Mouse (Mus musculus): ENCODE measurements at regions not wholly inside any gene's neighbourhood (a gene's known extent, or its start where the extent isn't known, plus 50 kb on each side); places are given as distances from the start of the nearest gene placed in this dataset.
"Not testable (repeated sequence)": the region's sequence is repeated elsewhere in the genome, so short reads cannot be mapped to it uniquely, and the experiment has no call there.

DNA sequence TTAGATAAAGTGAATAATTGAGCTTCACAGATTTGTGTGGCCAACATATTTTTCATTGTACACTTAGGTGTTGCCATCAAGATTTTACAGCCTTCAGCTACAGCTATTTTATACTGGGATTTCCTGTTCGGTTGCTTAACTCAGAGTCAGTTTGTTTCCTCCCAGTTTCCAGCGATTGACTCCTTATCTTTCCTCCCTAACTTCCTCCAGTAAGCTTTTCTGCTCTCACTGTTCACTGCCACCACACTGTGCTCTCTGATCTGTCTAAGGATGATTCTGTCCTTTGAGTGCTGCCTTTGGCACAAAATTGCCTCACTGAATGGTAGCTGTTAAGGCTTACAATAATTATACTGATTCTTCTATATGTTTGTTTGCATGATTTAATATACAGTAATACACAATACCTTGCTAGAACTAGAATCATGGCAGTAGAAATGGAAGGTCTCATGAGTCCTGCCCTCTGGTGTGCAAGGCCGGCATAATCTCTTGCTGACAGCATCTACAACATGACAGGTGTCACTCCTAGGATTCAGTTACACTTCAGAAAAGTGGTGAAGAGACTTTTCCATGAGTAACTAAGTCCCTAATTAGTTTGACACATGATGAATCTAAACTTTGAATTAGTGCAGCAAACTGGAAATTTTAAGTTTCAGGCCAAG lies 558.0 kb upstream of the Olfr1507 start:
- not testable (repeated sequence) for ATAC-seq (ENCODE audit: poor library complexity, severe bottlenecking)

GRCm38 (mm10) chr14:53047683-53048082 lies 552.1 kb upstream of the Olfr1507 start:
- peak; percentile 55 for ATAC-seq (ENCODE audit: poor library complexity, severe bottlenecking)

DNA sequence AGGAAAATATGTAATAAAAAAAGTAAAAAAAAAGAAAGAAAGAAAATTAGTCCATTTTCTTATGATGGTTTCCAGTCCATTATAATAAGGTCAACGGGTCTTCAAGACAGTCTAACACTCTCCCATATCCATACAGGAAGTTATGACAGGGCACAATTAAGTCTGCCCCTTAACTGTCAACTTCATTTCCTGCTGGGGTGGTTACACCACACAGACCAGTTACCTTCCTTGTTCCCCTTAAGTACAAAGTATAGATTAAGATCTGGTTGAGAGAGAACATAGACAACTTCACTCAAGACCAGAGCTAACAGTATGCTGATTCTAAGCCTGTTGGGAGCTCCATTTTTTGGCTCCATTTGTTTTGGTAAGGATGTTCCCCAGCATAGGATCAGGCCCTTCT lies 551.4 kb upstream of the Olfr1507 start:
- ATAC-seq (ENCODE audit: poor library complexity, severe bottlenecking), result peak; percentile 90

DNA sequence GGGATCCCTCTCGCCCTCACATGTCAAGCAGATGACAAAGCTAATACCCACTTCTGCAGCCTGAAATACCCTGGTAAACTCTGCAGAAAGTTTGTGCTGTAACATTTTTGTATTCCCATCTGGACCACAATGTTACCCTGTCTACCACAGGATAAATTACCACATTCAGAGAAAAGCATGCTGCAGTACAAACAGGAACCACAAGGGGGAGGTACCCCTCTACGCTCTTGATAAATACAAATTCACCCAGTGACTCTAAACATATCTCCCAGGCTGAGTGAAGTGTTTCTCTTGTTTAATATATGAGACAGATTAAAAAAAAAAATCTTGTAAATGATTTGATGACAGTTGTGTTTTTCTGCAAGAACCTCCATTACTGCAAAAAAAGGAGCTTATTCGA lies 549.8 kb upstream of the Olfr1507 start:
- peak; percentile 54 for ATAC-seq (ENCODE audit: poor library complexity, severe bottlenecking)

DNA sequence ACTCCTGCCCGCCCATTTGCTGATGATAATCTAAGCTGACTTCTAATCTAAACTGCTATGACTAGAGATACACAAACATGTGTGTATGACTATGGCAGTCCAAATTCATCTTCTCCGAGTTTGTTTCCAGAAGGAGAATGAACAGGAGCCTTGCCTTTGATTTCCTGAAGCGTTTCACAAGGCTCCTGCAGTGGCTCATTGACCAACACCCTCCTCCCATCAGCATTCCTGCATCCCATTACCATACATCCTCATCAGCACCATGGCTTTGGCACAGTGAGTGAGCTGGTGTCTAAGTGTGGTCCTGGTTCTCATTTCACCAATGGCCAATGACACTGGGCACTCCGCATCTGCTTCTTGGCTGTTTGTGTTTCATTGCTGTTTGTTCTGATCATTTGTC lies 548.6 kb upstream of the Olfr1507 start:
- ATAC-seq (ENCODE audit: poor library complexity, severe bottlenecking), result not testable (repeated sequence)

DNA sequence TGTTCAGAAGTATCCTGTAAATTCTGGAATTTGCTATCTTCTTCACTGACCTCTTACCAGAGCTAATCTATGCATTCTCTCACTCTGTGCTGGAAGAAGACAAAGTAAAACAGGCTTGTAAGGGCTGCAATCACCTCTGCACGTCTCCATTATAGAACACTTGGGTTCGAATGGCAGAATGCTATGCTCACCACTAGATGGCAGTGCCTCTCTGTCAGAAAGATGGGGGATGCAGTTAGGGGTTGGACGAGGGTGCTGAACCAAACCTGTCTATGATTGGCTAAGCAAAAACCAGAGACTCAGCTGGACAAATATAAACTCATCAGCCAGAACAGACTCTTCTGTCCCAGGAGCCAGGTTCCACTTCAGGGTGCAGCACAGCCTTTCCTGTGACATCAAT lies 546.5 kb upstream of the Olfr1507 start:
- peak; percentile 75 for ATAC-seq (ENCODE audit: poor library complexity, severe bottlenecking)

DNA sequence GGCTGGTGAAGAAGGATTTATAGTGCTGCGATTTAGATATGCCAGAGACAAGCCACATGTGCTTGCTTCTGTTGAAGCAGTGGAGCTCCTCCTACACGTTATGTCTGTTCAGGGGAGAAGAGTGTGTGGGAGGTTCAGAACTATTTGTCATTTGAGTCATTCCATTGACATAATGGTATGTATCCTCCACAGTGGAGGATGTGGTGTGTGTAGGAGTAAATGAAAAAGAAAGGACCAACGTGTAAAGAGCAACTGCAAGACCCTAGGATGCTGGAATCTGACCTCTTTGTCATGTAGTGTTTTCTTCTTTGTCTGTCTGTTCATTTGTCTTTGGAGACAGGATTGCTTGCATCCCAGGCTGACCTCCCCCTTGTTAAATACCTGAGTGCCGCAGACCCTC lies 543.9 kb upstream of the Olfr1507 start:
- not testable (repeated sequence) for ATAC-seq (ENCODE audit: poor library complexity, severe bottlenecking)

GRCm38 (mm10) chr14:53034940-53035339 lies 539.4 kb upstream of the Olfr1507 start:
- ATAC-seq (ENCODE audit: poor library complexity, severe bottlenecking), result not testable (repeated sequence)

DNA sequence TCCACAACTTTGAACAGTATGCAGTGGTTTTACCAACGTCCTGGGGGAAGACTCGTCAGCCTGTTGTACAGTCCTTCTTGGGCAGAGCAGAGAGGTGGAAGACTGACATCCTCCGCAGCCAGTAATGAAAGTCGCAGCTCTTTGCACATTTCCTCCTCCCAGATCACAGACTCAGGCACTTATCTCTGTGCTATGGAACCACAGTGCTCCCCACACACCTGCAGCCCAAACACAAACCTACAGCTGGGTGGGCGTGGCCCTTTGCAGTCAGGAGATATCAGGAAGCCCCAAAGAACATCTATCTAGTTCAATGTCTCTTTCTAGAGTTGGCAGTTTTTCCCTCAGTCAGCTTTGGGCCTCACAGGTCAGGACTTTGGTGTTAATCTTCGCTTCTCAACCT lies 537.7 kb upstream of the Olfr1507 start:
- ATAC-seq (ENCODE audit: poor library complexity, severe bottlenecking), result not testable (repeated sequence)

DNA sequence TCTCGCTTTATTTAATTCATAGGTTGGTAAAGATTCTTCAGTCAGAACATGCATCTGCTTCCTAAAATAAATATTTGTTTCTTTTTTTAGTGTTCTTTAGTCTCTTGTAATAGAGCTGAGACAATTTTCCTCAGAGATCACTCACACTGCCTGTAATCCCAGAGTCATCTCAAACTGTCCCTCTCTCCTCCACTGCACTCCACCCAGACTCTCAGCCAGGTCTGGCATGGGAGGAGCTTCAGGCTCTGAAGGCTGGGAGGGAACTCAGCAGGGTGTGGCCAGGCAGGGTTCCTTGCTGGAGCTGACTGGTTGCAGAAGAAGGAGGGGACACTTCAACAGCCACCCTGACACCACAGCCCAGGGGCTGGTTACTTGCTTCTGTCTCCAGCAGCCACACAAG lies 536.9 kb upstream of the Olfr1507 start:
- not testable (repeated sequence) for ATAC-seq (ENCODE audit: poor library complexity, severe bottlenecking)

DNA sequence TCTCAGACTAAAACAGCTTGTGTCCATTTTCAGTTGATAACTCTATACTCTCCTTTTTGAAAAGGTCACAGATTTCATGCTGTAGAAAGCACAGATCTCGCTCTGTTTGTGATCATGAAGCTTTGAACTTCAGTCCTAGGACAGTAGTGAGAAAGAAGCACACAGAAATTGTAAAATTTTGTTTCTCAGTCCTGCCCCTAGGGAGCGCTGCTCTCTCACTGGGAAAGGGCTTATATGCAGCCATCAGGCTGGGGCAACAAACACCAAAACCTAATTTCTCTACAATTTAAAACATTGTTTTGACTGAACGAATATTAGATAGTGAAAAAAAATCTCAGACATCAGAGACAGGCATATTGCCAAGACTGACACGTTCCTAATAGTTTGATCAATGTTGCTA lies 534.7 kb upstream of the Olfr1507 start:
- ATAC-seq (ENCODE audit: poor library complexity, severe bottlenecking), result not testable (repeated sequence)

GRCm38 (mm10) chr14:53026958-53027357 lies 531.4 kb upstream of the Olfr1507 start:
- ATAC-seq (ENCODE audit: poor library complexity, severe bottlenecking), result not testable (repeated sequence)

- not testable (repeated sequence) for ATAC-seq (ENCODE audit: poor library complexity, severe bottlenecking)
Measured at GRCm38 (mm10) chr14:53020152-53020551, 524.6 kb upstream of the Olfr1507 start.

DNA sequence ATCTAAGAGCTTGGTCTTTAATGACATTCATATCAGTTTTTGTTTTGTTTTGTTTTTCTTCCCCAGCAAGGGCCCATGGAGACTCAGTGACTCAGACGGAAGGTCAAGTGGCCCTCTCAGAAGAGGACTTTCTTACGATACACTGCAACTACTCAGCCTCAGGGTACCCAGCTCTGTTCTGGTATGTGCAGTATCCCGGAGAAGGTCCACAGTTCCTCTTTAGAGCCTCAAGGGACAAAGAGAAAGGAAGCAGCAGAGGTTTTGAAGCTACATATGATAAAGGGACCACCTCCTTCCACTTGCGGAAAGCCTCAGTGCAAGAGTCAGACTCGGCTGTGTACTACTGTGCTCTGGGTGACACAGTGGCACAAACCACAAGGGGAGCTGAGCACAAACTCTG lies 512.2 kb upstream of the Olfr1507 start:
- peak; percentile 54; the same call in 1 of the 2 replicates for ATAC-seq (ENCODE audit: poor library complexity, severe bottlenecking)

- ATAC-seq (ENCODE audit: poor library complexity, severe bottlenecking), result peak; percentile 91
Measured at GRCm38 (mm10) chr14:53007323-53007722, 511.8 kb upstream of the Olfr1507 start.

DNA sequence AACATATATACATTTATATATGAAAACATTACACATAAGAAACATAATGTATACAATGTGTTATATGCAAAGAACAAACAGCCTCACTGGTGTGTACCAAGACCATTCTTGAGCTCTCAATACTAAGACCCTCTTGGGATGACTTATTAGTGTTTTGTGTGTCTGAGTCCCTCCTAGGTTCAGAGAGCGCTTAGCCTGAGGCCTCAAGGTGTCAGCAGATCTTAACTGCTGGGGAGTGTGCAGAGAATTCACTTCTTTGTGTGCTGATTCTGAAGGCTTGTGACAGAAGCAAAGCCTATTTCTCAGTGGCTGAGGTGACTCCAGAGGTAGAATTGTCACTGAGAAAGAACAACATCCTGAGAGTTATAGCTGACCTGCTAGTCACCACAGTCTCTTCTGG lies 505.7 kb upstream of the Olfr1507 start:
- ATAC-seq (ENCODE audit: poor library complexity, severe bottlenecking), result not testable (repeated sequence)

DNA sequence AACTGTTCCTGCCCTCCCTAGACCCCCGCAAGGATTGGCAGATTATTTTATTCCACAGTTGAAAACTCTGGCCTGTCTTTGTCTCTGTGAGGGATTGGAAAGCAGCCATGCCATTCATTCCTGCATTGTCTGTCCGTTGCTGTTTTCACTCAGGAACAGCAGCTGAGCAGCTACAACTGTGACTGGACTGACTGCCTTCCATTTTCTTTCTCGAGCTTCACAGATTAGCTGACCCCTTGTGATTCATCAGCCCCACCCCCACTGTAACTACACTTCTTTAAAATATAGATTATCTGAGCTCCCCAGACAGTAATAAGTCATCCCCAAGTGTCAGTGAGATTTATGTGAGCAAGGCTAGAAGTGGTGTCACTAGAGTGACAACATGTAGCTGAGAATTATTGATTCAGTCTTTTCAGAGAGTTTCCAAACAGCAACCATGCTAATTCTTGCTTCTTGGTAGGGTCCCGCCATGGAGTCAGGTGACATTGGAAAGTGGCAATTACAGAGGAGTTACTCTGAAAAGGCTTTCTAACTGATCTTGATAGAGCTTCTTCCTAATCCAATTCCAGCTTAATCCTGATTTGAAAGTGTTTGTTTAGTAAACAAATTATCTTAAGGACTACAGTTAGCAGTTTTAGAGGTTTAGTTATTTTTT lies 496.7 kb upstream of the Olfr1507 start:
- ATAC-seq (ENCODE audit: poor library complexity, severe bottlenecking), result not testable (repeated sequence)

DNA sequence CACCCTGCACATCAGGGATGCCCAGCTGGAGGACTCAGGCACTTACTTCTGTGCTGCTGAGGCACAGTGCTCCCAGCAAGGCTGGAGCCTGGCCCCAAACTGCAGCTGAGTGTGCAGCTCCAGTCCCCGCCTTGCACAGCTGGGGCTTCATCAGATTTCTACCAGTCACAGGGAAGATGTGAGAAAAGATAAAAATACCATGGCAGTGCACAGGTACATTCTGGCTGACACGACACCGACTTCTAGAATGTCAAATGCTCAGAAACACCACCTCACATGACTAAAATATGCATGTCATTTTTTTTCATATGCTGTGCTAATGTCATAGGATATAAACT lies 495.7 kb upstream of the Olfr1507 start:
- ATAC-seq (ENCODE audit: poor library complexity, severe bottlenecking), result not testable (repeated sequence)

- ATAC-seq (ENCODE audit: poor library complexity, severe bottlenecking), result peak; percentile 91
Measured at GRCm38 (mm10) chr14:52990569-52991327, 495.2 kb upstream of the Olfr1507 start.

DNA sequence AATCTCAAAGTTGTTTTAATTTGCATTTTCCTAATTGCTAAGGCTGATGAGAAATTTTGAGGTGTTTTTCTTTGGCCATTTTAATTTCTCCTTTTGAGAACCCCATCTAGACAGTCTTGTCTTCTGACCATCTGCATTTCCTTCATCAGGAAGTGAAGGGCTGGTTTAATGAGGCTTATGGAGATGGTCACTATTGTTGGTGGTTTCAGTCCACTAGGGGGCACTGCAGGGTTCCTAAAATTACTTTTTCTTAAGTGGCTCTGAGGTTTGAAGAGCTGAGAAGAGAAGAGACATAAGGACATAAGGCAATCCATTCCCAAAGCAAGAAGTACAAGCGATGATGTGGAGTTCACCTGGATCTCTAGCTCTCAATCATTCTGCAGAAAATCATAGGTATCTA lies 494.4 kb upstream of the Olfr1507 start:
- peak; percentile 61 for ATAC-seq (ENCODE audit: poor library complexity, severe bottlenecking)

GRCm38 (mm10) chr14:52988563-52988962 lies 493.0 kb upstream of the Olfr1507 start:
- ATAC-seq (ENCODE audit: poor library complexity, severe bottlenecking), result not testable (repeated sequence)
